17 mouse cellular contexts compared by ENCODE assay signal in the genomic region with DNA sequence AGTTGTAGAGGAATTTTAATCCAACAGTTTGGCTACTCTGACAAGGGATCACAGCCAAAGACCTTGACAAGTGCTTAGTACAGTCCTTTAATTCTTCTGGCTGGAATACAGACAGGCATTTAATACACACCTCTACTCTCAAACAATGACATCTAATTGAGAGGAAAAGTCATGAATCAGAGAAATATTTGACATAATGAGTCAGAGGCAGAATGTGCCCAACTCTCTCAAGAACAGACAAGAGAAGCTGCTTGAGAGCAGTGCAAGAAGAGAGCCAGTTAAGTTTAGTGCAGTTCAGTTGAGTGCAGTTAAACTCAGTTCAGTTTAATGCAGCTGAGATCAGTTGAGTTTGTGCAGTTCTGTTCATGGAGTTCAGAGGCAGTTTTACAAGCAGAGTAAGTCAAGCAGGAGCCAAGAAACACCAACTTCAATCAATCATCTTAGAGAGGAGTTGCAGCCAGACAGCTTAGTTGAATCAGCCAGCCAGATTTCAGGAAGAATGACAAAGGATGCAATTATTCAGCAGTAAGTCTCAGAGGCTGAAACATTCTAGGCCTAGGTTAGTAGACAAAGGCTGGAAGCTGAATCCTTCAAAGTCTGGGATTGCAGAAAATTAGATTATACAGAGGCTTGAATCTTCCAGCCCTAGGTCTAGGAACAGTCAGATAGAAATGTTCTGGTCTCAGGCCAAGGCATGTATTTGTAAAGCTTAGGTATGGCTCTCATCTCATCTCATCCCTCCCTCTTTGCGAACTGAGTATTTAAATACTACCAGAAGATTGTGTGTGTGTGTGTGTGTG.
DNase-seq lines count a peak whose midpoint lies in the region; ATAC-seq and TF ChIP-seq lines count a peak whose summit lies in the region.
"Had no signal": no experiment of that assay in that cellular context is flagged by ENCODE, and none has a peak within 500 bp of the region (broad histone marks: within the 10 kb centered on the region; RNA-seq: fewer than 3 reads in every experiment).

No protein-coding gene starts in this region.

- TF ChIP-seq POLR2A in limb, embryonic 14.5 days (IDR thresholded peaks at IDR 0.05; ENCODE audit: borderline replicate concordance, extremely low read depth, insufficient read depth, insufficient read length), result no peak

- 0 out of 2 replicates have a peak, but pooled peaks have one; percentile 30 for ATAC-seq in forebrain, embryonic 13.5 days
- ATAC-seq in limb, embryonic 13.5 days (ENCODE audit: low FRiP score, low read depth), result peak; percentile 72; the same call in 1 of the 2 replicates
- no peak for ATAC-seq in limb, embryonic 14.5 days (ENCODE audit: low FRiP score, low read depth)
- ATAC-seq: liver, embryonic 12.5 days had no signal

- no peaks in the 10 kb centered on the region for H3K36me3 ChIP-seq in forebrain, embryonic 13.5 days (ENCODE audit: poor library complexity, severe bottlenecking)
- no peaks in the 10 kb centered on the region for H3K36me3 ChIP-seq in forebrain, embryonic 10.5 days (replicated peaks)
- no peaks in the 10 kb centered on the region for H3K36me3 ChIP-seq in limb, embryonic 13.5 days
- no peaks in the 10 kb centered on the region for H3K36me3 ChIP-seq in limb, embryonic 10.5 days
- no peaks in the 10 kb centered on the region for H3K36me3 ChIP-seq in limb, embryonic 14.5 days (ENCODE audit: control insufficient read depth, insufficient read depth, low read length)
- H3K36me3 ChIP-seq: liver, embryonic 12.5 days had no signal

- H3K9ac ChIP-seq in forebrain, embryonic 13.5 days, result no peak overlapping the region
- H3K9ac ChIP-seq in limb, embryonic 13.5 days, result no peak overlapping the region
- H3K9ac ChIP-seq in limb, embryonic 14.5 days (ENCODE audit: low read depth, low read length, severe bottlenecking), result no peak overlapping the region
- H3K9ac ChIP-seq: liver, embryonic 12.5 days had no signal

- WGBS in forebrain, embryonic 13.5 days, result 70% methylated on average over 1 of the region's 1 CpGs
- WGBS in forebrain, embryonic 10.5 days, result 94% methylated on average over 1 of the region's 1 CpGs
- WGBS in limb, embryonic 13.5 days, result 88% methylated on average over 1 of the region's 1 CpGs
- WGBS in limb, embryonic 10.5 days, result 82% methylated on average over 1 of the region's 1 CpGs
- WGBS in limb, embryonic 14.5 days, result 80% methylated on average over 1 of the region's 1 CpGs

- H3K9me3 ChIP-seq in forebrain, embryonic 13.5 days (replicated peaks), result no peaks in the 10 kb centered on the region
- no peaks in the 10 kb centered on the region for H3K9me3 ChIP-seq in forebrain, embryonic 10.5 days
- no peaks in the 10 kb centered on the region for H3K9me3 ChIP-seq in limb, embryonic 13.5 days
- no peaks in the 10 kb centered on the region for H3K9me3 ChIP-seq in limb, embryonic 10.5 days (replicated peaks)
- H3K9me3 ChIP-seq in limb, embryonic 14.5 days (ENCODE audit: control insufficient read depth, low read length), result no peaks in the 10 kb centered on the region
- H3K9me3 ChIP-seq: liver, embryonic 12.5 days had no signal

- no peak overlapping the region; the same call in 1 of the 2 replicates for H3K27ac ChIP-seq in forebrain, embryonic 13.5 days
- no peak overlapping the region for H3K27ac ChIP-seq in forebrain, embryonic 10.5 days
- no peak overlapping the region for H3K27ac ChIP-seq in limb, embryonic 13.5 days
- H3K27ac ChIP-seq in limb, embryonic 10.5 days, result no peak overlapping the region
- H3K27ac ChIP-seq in limb, embryonic 14.5 days (replicated peaks; ENCODE audit: low read depth, low read length), result no peak overlapping the region
- H3K27ac ChIP-seq: gastrocnemius, adult 2 months; heart, adult 2 months; left cerebral cortex, adult 2 months; liver, embryonic 12.5 days had no signal

- no peak for DNase-seq in forebrain, embryonic 10.5 days (ENCODE audit: extremely low spot score, low spot score)
- DNase-seq in limb, embryonic 10.5 days (ENCODE audit: low spot score), result no peak
- DNase-seq in adipocyte (ENCODE audit: low spot score), result peak; percentile 28
- DNase-seq in limb, embryonic 14.5 days (ENCODE audit: low spot score), result peak; percentile 65
- no peak for DNase-seq in cerebellum, postnatal 36 days
- DNase-seq: cerebellum, postnatal 14 days; gastrocnemius, adult 2 months; heart, adult 2 months; kidney, adult 11 months; lung, postnatal 10 days; right cerebral cortex, adult 18-20 months; thymus, adult 18-20 months had no signal

- no peak overlapping the region for H3K4me3 ChIP-seq in forebrain, embryonic 13.5 days
- H3K4me3 ChIP-seq in forebrain, embryonic 10.5 days, result no peak overlapping the region
- no peak overlapping the region for H3K4me3 ChIP-seq in limb, embryonic 13.5 days
- no peak overlapping the region for H3K4me3 ChIP-seq in limb, embryonic 10.5 days
- H3K4me3 ChIP-seq in limb, embryonic 14.5 days (replicated peaks; ENCODE audit: low read length), result no peak overlapping the region
- H3K4me3 ChIP-seq: gastrocnemius, adult 2 months; heart, adult 2 months; left cerebral cortex, adult 2 months; liver, embryonic 12.5 days; myocyte had no signal

- H3K27me3 ChIP-seq in forebrain, embryonic 13.5 days, result no peaks in the 10 kb centered on the region
- H3K27me3 ChIP-seq in forebrain, embryonic 10.5 days (ENCODE audit: poor library complexity, severe bottlenecking), result no peaks in the 10 kb centered on the region
- no peaks in the 10 kb centered on the region for H3K27me3 ChIP-seq in limb, embryonic 13.5 days
- no peaks in the 10 kb centered on the region for H3K27me3 ChIP-seq in limb, embryonic 10.5 days (ENCODE audit: low read depth, poor library complexity, severe bottlenecking)
- no peaks in the 10 kb centered on the region for H3K27me3 ChIP-seq in limb, embryonic 14.5 days (ENCODE audit: control insufficient read depth, insufficient read depth, low read length)
- H3K27me3 ChIP-seq: liver, embryonic 12.5 days had no signal

- no peak overlapping the region for H3K4me2 ChIP-seq in forebrain, embryonic 13.5 days
- H3K4me2 ChIP-seq in limb, embryonic 13.5 days (replicated peaks), result no peak overlapping the region
- no peak overlapping the region for H3K4me2 ChIP-seq in limb, embryonic 14.5 days (replicated peaks; ENCODE audit: low read depth, low read length, severe bottlenecking)
- H3K4me2 ChIP-seq: liver, embryonic 12.5 days had no signal

- 0 out of 2 replicates have a peak, but pooled peaks cover 3% of the 10 kb centered on the region for H3K4me1 ChIP-seq in forebrain, embryonic 13.5 days
- H3K4me1 ChIP-seq in forebrain, embryonic 10.5 days, result peaks cover 6% of the 10 kb centered on the region; the same call in 1 of the 2 replicates
- H3K4me1 ChIP-seq in limb, embryonic 13.5 days, result no peaks in the 10 kb centered on the region
- H3K4me1 ChIP-seq in limb, embryonic 10.5 days, result no peaks in the 10 kb centered on the region
- H3K4me1 ChIP-seq in limb, embryonic 14.5 days (ENCODE audit: control insufficient read depth, insufficient read depth, low read length), result no peaks in the 10 kb centered on the region
- H3K4me1 ChIP-seq: liver, embryonic 12.5 days had no signal

Comparison
In these comparisons a context has a peak if more than half of its experiments do, and no peak if none do; other contexts are left out.
1. DNase-seq: peak in adipocyte (single experiment) and limb, embryonic 14.5 days (single experiment); none in forebrain, embryonic 10.5 days (single experiment), limb, embryonic 10.5 days (single experiment) and cerebellum, postnatal 36 days (0 of 2).